Mouse (Mus musculus) brain, embryonic 18.5 days (tissue): ENCODE data around the gene Gm572.

Source experiments
- DNase-seq: peaks from one replicate; pipeline ENCODE4 v3.0.0-alpha.2; 2012; ENCODE audit warnings: low read depth, low spot score

Gm572 gene

DNA sequence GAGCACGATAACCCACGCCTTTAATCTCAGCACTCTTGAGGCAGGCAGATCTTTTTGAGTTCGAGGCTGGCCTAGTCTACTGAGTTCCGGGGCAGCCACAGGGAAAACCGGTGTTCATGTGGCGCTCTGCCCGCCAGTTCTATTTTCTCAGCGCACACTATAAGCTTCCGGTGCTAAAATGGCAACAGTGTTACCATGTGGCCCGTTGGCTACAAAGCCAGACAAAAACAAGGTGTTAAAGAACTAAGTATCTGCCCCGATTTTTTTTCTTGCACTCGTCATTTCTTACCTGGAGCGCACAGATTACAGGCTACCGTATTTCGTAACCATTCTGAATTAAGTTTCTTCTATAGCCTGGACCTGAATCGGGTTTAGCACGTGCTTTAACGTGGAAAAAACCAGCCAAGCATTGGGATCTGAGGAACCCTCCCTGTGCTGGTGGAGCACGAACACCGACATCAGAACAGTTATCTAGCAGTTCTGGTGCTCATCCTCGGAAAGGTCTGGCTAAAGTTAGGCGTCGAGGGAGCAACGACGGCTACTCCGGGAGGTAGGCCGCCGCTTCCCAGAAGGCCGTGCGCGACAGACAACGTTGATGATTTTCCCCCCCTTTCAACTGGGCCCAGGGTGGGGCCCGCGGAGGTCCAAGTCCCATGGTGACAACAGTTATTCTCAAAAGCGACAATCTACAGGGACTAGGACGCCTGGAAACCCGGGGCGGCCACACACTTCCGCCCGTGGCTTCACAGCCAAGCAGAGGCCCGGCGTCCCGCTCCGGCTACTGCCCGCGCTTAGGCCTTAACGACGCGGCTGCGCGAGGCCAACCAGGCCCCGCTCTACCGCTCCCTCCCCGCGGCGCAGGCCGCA, 17.1 kb upstream of the Gm572 start:
- DNase-seq = no peak

DNA sequence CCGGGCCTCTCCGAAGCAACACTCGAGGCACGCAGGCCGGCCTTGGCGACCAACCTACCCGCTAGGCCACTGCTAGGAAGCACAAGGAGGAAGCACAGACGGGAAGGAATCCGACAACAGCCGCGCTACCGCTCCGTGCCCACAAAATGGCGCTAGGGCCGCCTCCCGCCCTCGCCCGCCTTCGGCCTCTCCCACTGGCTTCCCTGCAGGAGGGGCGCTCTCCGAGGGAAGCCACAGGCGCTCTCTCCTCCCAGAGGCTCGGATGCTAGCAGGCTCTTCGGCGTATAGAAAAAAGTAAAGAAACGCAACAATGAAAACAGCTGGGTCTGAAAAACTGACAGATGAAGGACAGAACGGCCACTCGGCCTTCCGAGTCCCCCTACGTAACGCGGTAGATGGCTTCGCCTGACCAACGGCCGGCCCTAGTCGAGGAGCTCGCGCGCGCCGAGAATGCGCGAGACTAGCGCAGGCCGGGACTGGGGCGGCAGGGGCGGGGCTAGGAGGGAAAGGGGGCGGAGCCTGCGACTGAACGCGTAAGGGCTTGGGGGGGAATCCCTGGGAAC, 16.4 kb upstream of the Gm572 start, which contains the start of gene Tardbp:
Tardbp (minus strand) TSS at position 397 of the 563 bp plus-strand sequence.
- peak; percentile 84 for DNase-seq

DNA sequence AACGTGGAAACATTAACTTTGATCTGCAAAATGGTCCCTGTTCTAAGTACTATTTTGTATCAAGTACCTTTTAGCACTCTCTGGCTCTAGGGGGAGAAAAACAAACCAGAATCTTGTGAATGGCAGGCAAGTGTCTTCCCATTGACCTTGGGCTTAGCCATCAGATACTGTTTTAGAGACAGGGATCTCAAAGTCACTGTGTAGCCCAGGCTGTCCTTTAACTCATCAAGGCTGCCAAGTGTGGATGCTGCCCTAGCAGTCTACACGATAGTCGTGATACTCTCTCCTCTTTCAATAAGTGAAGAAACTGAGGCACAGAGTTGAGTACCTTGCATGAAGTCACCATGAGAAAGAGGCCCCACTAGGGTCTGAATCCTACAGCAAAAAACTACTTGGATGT, 15.9 kb upstream of the Gm572 start:
- DNase-seq = no peak

DNA sequence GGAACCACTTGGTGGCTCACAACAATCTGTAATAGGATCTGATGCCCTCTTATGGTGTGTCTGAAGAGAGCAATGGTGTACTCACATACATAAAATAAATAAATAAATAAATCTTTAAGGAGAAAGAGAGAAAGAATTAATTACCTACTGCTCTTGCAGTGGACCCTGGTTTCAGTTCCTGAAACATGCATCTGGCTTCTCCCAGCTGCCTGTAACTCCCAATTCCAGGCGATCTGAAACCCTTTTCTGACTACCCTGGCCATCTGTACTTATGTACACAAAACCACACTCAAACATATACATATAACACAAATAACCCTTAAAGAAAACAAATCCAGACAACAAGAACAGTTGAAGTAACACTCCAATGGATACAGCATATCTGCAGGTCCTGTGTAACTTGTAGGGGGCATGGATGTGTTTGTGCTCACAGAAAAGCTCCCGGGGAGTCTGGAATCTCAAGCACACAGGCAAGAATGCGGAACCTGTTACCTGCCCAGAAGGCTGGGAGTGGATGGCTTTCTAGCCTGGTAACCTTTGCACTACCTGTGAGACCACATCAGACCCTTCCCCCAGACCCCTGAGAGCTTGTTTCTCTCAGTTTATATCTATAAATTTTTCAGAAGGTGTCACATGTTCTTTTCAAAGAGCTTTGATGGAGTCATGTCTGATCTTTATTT, 11.0 kb upstream of the Gm572 start:
- DNase-seq = no peak

DNA sequence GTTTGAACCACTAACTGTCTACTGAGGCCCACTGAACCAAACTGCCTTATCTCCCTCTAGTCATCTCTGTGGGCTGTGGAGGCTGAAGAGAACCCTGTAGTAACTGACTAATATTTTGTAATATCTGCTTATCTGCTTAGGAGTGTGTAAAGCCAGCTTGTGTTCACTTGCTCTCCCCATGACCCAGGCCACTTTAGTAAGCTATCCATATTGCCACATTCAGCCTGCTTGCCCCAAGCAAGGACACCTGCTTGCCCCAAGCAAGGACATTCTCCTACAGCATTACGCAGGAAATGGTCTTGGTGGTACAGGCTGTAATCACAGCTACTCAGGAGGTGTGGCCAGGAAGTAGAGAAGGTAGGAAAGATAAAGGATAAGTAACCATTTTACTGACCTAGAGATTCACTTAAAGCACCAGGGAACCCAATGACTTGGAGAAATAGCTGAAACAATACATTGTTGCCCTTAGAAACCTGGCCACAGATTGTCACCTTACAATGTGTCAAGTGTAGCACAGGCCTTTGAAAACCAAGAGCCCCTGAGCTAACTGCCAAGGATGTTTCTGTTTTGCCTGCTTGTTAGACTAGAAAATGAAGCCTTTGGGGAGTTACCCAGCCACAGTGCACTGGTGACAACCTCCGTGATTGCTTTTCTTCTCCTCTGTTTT, 9.6 kb upstream of the Gm572 start:
- no peak for DNase-seq

DNA sequence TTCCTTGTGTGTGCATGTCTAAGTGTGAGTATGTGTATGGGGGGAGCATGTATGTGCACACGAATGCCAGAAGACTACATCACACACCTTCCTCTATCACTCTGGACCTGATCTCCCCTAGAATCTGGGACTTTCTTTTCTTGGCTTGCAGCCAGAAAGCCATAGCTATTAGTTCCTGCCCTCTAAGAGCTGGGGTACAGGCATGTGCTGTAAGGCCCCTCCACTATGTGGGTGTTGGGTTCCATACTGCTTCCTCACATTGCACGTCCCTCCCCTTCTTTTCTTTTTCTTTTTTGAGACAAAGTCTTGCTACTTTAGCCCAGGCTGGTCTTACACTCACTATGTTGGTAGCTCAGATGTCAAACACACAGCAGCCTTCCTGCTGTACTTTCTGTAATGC, 7.8 kb upstream of the Gm572 start:
- no peak for DNase-seq

DNA sequence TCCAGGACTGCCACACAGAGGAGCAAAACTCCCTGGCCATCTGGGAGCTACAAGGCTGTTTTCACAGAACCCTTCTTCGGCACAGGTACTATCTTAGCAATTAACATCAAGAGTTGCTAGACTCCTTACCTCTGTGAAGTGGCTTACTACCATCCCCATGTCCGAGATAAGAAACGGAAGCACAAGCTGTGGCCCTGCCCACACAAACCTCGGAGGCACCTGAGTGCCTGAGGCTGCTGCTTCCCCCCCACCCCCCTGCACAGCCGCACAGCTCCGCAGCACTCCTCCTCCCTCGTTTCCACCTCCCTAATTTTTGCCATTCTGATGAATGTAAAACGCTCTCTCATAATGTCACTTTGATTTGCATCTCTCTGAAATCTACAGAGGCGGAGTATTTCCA, 4.8 kb upstream of the Gm572 start:
- no peak for DNase-seq

DNA sequence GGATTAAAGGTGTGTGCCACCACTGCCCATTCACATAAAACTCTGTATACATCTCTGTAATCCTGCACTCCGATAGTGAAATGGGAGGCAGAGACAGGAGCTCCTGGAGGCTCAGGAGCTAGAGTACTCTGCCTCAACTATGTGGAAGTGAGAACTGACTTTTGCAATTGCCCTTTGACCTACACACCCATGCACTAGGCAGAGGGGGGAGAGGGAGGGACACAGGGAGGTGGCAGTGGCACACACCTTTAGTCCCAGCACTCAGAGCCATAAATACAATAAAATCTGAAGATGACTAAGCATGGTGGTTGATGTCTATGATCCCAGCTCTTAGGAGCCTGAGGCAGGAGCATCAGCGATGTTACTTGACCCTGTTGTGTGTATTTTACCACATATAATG, 3.7 kb upstream of the Gm572 start:
- DNase-seq = no peak

DNA sequence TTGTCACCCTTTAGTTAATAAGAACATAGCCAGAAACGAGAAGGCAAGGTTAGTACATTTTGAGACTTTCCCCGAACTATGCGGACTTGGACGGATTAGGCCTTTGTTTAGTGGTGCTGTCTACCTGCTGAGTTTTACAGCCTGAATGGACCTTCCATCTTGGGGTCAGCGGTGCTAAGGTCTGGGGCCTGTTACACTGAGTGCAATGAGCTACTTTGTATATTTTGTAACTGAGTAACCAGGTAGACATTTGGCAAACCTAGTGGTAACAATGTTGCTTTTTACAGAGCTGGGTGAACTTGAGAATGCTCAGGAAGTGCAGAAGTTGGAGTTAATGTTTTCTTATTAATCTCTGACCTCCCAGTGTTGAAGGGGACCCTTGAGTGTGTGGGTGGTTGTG, 2.0 kb upstream of the Gm572 start:
- no peak for DNase-seq

DNA sequence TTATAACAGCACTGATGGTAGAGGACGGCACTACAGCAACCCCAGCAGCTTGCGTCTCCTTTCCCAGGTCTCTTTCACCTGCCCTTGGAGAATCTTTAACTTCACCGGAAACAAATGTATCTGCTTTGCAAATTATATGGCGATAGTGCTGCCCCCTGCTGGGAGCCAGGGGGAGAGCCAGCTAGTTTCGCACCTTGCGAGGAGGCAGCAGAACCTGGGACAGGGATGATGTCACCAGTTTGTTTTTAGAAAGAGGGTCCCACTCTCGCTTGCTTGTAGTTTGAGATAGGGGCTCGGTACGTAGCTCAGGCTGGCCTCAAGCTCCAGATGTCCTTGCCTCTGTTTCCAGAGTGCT, 1.0 kb downstream of the Gm572 start:
- no peak for DNase-seq

DNA sequence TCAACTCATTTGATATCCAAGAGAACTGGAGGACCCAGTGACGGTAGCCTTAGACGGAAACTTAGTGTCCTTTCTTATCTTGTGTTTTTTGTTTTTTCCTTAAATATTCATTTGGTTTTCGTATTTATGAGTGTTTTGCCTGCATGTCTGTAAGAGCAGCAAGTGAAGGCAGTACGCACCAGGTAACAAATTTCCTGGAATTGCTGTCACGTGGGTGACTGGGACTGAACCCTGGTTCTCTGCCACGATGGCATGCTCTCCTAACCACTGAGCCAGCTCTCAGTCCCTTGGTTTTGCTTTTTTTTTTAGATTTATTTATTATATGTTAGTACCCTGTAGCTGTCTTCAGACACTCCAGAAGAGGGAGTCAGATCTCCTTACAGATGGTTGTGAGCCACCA, 1.8 kb downstream of the Gm572 start:
- DNase-seq = no peak

DNA sequence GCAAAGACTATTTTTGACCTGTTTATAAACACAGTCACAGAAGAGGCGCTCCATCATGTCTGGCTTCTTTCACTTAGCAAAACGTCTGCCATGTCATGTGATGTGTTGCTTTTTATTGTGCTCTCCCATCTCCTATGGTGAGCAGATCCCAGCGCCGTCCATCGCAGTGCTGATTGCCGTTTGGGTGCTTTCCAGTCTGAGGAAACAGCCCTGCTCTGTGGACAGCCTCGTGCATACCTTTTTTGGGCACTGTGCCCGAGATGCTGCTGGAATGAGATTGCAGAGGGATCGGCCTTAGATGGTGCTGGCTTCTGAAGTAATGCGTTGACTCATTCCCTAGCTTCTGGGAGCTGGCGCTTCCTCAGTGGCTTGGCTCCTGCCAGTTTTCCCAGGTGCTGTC, 3.5 kb downstream of the Gm572 start:
- DNase-seq = no peak

DNA sequence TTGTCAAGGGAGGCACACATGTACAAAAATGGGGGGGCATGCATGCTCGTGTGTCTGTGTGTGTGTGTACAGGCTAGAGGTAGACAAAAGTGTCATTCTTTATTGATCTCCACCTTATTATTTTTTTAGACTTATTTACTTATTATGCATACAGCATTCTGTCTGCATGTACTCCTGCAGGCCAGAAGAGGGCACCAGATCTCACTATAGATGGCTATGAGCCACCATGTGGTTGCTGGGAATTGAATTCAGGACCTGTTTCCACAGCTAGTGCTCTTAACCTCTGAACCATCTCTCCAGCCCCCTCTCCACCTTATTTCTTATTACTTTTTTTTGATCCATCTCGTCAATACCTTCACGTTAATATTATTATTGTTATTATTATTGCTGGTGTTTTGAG, 6.2 kb downstream of the Gm572 start:
- no peak for DNase-seq

DNA sequence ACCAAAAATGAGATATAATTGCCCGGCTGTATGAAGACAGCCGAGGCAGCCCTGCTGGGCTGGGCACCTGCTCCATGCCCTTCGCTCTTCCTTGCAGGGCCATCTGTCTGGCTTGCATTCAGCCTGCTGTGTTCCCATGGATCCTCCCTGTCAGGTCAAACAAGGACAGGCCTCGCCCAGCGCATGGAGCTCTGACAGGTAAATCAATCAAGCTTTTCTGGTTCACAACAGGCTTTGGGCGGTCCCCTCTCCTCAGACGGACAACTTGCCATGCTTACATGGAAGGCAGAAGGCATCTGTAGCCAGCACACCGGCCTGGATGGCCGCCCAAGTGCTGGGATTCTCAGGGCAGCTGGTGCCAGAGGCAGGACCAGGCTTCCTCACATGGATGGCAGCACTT, 7.9 kb downstream of the Gm572 start:
- no peak for DNase-seq

DNA sequence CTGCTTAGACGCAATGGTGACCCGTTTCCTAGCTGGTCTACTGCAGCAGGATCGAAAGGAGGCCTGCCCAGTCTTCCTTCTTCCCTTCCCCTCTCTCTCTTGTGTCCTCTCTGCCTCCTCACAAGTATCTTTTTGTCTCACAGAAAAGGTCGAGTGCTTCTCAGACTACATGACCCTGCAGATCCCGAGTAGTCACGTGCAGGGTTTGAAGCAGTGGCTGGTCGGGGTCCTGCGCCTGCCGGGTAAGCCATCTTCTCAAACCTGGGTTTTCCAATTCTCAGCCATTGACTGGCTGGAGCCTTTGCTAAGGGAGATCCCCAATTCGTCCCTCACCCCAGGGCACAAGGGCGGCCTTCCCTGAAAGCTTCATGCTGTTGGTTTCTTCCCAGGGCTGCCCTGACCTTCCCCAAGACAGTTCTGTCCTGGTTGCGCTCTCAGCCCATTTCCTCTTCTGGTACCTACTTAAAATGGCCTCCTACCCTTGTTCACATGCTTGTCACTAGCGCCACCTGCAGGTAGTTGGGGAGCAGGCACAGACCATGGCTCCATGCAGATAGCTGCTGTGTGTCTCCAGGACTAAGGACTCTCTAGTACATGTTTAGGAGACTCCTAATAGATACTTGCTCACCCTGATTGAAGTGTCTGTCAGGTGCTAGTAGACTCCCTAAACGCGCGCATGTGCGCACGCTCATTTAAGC, 11.7 kb downstream of the Gm572 start:
- no peak for DNase-seq

DNA sequence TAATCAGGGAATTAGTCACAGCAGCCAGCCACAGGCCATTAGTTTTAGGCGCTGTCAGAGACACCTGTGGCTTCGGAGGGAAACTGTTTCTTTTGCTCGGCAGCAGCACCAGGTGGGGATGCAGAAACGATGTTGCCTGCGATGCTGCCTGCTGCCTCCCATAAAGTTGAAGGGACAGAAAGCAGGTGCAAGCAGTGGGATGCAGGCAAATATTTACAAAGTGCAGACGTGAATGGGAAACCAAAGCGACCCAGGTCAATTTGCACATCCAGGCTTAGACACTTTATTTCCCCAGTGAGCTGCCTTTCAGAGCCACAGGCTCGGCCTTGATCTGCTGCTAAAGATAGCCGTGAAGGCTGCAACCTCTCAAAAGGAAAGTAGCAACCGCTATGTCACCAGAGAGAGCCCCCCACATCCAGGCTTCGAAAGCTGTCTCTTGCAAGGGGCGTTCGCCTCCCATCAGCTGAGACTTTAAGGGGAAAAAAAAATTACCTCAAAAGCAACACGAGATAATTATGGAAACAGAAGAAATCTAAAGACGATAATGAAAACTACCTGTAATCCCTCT, 13.7 kb downstream of the Gm572 start:
- no peak for DNase-seq

DNA sequence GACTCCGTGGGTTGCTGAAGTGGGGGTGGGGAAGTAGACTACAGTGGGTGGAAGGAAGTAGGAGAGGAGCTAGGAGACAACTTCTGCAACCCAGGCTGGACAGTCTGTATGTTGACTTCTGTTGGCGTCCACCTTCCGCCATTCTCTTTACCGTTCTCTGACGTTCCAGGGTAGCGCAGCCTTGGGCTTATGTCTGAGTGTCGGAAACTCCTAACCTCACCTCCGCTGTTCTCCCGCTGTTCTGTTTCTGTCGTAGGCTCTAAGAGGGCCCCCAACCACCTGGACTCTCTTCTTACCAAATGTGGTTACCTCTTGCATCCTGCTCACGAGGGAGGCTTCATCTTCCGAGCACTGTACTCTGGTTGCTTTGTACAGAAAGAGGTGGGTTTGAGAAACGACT, 14.7 kb downstream of the Gm572 start:
- DNase-seq = no peak

DNA sequence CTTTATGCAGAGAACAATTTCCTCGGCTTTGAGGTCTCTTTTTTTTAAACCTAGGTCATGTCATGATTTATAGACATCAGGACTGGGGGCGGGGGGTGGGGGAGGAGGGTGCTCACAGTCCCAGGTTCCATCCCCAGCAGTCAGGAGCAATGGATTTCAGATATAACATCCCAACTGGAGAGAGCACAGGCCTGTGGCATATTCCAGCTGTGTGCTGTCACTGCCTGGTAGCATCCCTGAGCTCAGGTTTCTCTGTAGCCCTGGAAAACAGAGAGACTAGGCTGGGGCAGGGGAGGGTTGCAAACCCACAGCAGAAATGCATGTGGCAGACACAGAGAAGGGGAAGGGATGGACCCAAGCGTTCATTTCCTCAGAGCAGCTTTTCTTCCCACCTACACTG, 17.1 kb downstream of the Gm572 start:
- DNase-seq = no peak

DNA sequence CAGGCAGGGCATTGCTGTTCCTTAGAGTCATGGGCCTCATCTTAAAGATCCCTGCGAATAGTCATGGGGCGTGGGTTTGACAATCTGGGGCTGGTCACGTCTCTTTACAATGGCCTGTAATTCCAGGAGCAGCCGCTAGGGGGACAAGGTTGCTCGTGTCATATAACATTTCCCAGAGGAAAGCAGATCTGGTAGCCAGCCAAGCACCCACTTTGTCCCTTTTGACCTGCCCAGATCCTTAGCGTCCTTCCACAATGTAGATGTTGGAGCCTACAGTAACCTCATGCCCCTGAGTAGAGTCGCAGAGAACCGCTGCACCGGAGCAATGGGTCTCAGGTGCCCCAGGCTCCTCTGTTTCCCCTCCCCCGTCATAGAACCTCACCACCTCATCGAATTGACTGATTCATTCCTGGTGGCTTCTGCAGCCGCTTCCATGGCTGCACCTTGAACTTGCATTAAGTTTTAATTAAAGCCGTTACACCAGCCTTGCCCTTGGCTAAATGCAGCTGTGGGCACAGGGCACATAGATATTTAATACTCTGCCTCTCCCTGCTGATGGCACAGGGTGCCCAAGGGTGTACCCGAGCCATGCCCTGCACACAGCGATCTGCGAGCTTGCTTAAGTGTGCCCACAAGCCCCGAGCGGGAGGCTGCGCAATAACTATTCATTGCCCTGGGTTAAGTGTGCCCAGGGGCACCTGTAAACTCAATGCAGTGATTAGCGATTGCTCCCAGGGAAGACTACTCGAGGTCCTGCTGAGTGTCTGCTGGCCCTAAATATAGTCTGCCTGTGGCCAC, 19.2 kb downstream of the Gm572 start:
- no peak for DNase-seq

DNA sequence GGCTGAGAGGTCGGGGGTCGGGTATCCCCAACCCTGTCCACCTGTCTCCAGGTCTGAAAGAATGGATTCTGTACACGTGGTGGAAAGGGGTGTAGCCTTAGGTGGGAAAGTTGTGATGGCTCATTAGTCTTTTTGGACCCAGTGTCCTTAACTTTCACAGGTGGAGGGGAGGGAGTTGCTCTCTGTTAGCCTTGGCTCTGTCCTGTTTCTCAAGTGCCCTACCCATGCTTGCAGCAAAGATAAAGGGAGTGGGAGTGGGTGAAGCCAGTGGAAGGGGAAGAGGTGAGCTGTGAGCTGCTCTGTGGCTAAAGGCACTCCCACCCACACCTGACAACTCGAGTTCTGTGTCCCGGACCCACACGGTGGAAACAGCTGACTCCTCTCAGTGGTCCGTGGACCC, 20.2 kb downstream of the Gm572 start:
- DNase-seq = no peak

DNA sequence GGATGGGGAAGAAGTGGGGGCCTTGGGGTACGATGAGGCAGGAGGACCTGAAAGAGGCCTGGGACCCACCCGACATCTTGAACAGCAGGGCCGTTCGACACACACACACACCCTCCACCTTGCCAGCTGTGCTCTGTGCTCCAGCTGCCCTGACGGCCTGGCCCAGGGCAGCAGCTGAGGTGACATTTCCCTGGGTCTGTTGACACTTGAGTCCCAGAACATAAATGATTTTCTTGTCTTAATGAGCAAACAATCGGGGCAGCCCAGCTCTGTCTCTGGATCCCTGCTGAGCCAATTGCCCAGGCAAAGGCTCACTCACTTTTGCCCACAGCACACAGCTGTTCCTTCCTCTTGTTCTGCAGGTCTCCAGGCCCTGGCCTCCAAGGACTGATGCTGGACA, 20.9 kb downstream of the Gm572 start:
- no peak for DNase-seq
